Mouse (Mus musculus): ENCODE measurements around the gene Mcm9. TPM values are rescaled to one million over a fixed set of nuclear protein-coding genes. Genes with fewer than 3 reads are reported as not detected.
A peak's percentile ranks its signal among the peaks of the same experiment; 100 is the strongest.

Gene Mcm9
- polyA plus RNA-seq, 1 experiment from 2014 or later: 10.4 TPM

DNA sequence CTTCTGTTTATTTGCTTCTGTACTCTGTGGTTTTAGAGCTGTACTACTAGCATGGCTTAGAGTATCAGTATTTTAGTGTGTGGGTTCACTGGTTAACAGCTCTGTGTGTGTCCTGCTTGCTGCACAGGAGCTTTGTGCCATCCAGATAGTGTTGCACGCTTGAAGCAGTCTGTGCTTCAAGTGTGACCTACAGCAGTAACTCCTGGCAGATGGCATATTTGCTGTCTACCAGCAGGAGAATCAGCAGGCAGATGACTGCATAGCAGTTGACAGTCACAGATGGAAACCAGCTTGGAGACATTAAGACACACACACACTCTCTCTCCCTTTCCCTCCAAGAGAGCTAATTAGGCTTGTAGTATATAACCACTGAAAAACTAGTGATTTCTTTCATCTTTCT is 18.1 kb downstream of the Mcm9 start:
- H3K4me2 ChIP-seq: no peak overlapping the region
- H3K9ac ChIP-seq: no peak overlapping the region
- WGBS: 78% methylated on average over 1 of the region's 1 CpGs
- H3K36me3 ChIP-seq: peaks cover 69% of the 10 kb centered on the region
- H3K9me3 ChIP-seq: no peaks in the 10 kb centered on the region
- no peaks in the 10 kb centered on the region for H3K27me3 ChIP-seq (replicated peaks)
- no peak for ATAC-seq (ENCODE audit: extremely low read depth, insufficient number of reproducible peaks, low FRiP score, low TSS enrichment)
- H3K27ac ChIP-seq (replicated peaks): no peak overlapping the region
- no peak overlapping the region for H3K4me3 ChIP-seq
- H3K4me1 ChIP-seq: peaks cover 4% of the 10 kb centered on the region; the same call in 1 of the 2 replicates

- WGBS: 85% methylated on average over 2 of the region's 2 CpGs
- Histone ChIP-seq H3K27ac (replicated peaks) (no peak overlapping the region), H3K36me3 (peaks cover 75% of the 10 kb centered on the region)
Measured at GRCm38 (mm10) chr10:53608274-53608673, 22.0 kb downstream of the Mcm9 start.

DNA sequence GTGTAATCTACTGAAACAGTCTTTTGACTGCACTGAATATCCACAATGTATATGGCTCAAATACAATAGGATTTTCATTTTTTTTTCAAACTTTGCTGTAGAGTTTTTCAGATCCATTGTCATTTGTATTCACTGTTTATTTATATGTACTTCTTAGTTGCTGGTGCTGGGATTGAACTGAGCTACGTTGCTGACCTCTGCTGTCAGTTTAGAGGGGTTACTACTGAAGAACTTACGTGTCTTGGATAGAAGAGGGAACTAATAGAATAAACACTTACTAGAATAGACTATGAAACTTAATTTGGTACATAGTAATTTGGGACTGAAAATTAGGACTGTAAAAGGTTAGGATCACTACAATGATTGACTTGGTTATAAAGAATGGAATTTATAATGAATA is 24.9 kb downstream of the Mcm9 start:
- H3K4me2 ChIP-seq: no peak overlapping the region
- H3K27ac ChIP-seq (replicated peaks): no peak overlapping the region
- no peaks in the 10 kb centered on the region for H3K9me3 ChIP-seq
- ATAC-seq (ENCODE audit: extremely low read depth, insufficient number of reproducible peaks, low FRiP score, low TSS enrichment): no peak
- peaks cover 85% of the 10 kb centered on the region for H3K36me3 ChIP-seq
- no peak overlapping the region for H3K4me3 ChIP-seq
- no peak overlapping the region for H3K9ac ChIP-seq
- H3K27me3 ChIP-seq (replicated peaks): no peaks in the 10 kb centered on the region
- H3K4me1 ChIP-seq: peaks cover 9% of the 10 kb centered on the region
- WGBS: 73% methylated on average over 2 of the region's 2 CpGs

More at GRCm38 (mm10) chr10:53608274-53608673, 22.0 kb downstream of the Mcm9 start:
- Histone ChIP-seq H3K4me2 (no peak overlapping the region), H3K9me3 (no peaks in the 10 kb centered on the region), H3K9ac (no peak overlapping the region), H3K27me3 (replicated peaks) (no peaks in the 10 kb centered on the region), H3K4me3 (no peak overlapping the region), H3K4me1 (no peaks in the 10 kb centered on the region)
- ATAC-seq (ENCODE audit: extremely low read depth, insufficient number of reproducible peaks, low FRiP score, low TSS enrichment): no peak

GRCm38 (mm10) chr10:53598821-53599220 is 31.4 kb downstream of the Mcm9 start:
- H3K9ac ChIP-seq: 0 out of 2 replicates have a peak overlapping the region, but pooled peaks have one; percentile 1
- H3K27ac ChIP-seq (replicated peaks): no peak overlapping the region
- peaks cover 39% of the 10 kb centered on the region for H3K36me3 ChIP-seq
- H3K4me3 ChIP-seq: peak overlapping the region; percentile 95
- ATAC-seq (ENCODE audit: extremely low read depth, insufficient number of reproducible peaks, low FRiP score, low TSS enrichment): no peak
- peak overlapping the region; percentile 85 for H3K4me2 ChIP-seq
- WGBS: 50% methylated on average over 5 of the region's 5 CpGs
- H3K27me3 ChIP-seq (replicated peaks): no peaks in the 10 kb centered on the region
- H3K4me1 ChIP-seq: peaks cover 39% of the 10 kb centered on the region
- H3K9me3 ChIP-seq: no peaks in the 10 kb centered on the region

GRCm38 (mm10) chr10:53597121-53597881 is 32.9 kb downstream of the Mcm9 start:
- under 1% methylated on average over 65 of the region's 99 CpGs for WGBS
- peak; percentile 37; the same call in 1 of the 2 replicates for ATAC-seq (ENCODE audit: extremely low read depth, insufficient number of reproducible peaks, low FRiP score, low TSS enrichment)
- peak overlapping the region; percentile 85 for H3K4me2 ChIP-seq
- H3K27me3 ChIP-seq (replicated peaks): no peaks in the 10 kb centered on the region
- H3K4me3 ChIP-seq: peak overlapping the region; percentile 95
- peaks cover 39% of the 10 kb centered on the region for H3K4me1 ChIP-seq
- peak overlapping the region; percentile 99 for H3K27ac ChIP-seq (replicated peaks)
- peaks cover 24% of the 10 kb centered on the region for H3K36me3 ChIP-seq
- no peaks in the 10 kb centered on the region for H3K9me3 ChIP-seq
- H3K9ac ChIP-seq: peak overlapping the region; percentile 99

DNA sequence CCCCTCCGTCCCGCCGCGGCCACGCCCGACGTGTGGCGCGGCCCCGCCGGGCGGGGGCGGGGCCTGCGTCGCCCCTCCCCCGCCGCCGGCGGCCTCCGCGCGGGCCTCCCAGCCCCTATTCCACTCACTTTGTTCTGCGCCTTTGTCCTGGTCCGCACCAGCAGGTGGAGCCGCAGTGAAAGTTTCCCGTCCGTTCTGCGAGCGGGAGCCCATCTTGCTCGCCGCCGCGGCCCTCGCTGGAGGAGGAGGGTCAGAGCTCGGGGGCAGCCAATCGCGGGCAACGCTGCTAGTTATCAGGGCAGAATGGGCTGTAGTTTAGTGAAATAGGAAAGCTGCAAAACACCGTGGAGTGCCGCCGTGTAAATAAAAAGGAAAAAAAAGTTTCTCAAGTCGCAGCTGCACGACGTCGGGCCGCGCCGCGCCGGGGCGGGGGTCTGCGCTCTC is 33.5 kb downstream of the Mcm9 start, which contains the start of gene Asf1a:
TSS of gene Asf1a (plus strand) at position 81 of the 444 bp plus-strand sequence.
- Histone ChIP-seq H3K9ac (peak within 1 kb of the TSS; percentile 99), H3K4me1 (peaks cover 39% of the 10 kb centered on the region), H3K4me3 (peak within 1 kb of the TSS; percentile 95), H3K27me3 (replicated peaks) (no peaks in the 10 kb centered on the region), H3K4me2 (peak within 1 kb of the TSS; percentile 85), H3K9me3 (no peaks in the 10 kb centered on the region), H3K27ac (replicated peaks) (peak within 1 kb of the TSS; percentile 99), H3K36me3 (peaks cover 20% of the 10 kb centered on the region)
- peak; percentile 94 for ATAC-seq (ENCODE audit: extremely low read depth, insufficient number of reproducible peaks, low FRiP score, low TSS enrichment)
- under 1% methylated on average over 52 of the region's 52 CpGs for WGBS

- peaks cover 15% of the 10 kb centered on the region for H3K36me3 ChIP-seq
- peak overlapping the region; percentile 95 for H3K4me3 ChIP-seq
- H3K9me3 ChIP-seq: no peaks in the 10 kb centered on the region
- H3K9ac ChIP-seq: peak overlapping the region; percentile 88
- no peak for ATAC-seq (ENCODE audit: extremely low read depth, insufficient number of reproducible peaks, low FRiP score, low TSS enrichment)
- H3K27ac ChIP-seq (replicated peaks): peak overlapping the region; percentile 99
- H3K27me3 ChIP-seq (replicated peaks): no peaks in the 10 kb centered on the region
- peak overlapping the region; percentile 85 for H3K4me2 ChIP-seq
- 6% methylated on average over 27 of the region's 27 CpGs for WGBS
- H3K4me1 ChIP-seq: peaks cover 36% of the 10 kb centered on the region
Measured at GRCm38 (mm10) chr10:53595744-53596676, 34.2 kb downstream of the Mcm9 start.

DNA sequence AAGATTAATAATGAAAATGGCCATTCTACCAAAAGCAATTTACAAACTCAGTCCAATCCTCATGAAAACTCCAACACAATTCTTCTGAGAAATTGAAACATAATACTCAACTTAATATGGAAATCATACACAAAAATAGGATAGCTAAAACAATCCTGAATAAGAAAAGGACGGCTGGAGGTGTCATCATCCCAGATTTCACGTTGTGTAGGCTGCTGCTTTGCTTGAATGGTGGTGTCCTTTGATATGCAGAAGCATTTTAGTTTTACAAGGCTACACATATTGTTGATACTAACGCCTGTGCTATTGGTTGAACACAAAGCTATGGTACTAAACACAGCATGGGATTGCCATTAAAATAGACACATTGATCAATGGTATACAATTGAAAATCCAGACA is 44.5 kb downstream of the Mcm9 start:
- H3K4me2 ChIP-seq: no peak overlapping the region
- H3K27me3 ChIP-seq (replicated peaks): no peaks in the 10 kb centered on the region
- no peak for ATAC-seq (ENCODE audit: extremely low read depth, insufficient number of reproducible peaks, low FRiP score, low TSS enrichment)
- H3K9me3 ChIP-seq: no peaks in the 10 kb centered on the region
- no peak overlapping the region for H3K4me3 ChIP-seq
- H3K27ac ChIP-seq (replicated peaks): no peak overlapping the region
- 77% methylated on average over 3 of the region's 3 CpGs for WGBS
- no peak overlapping the region for H3K9ac ChIP-seq
- H3K36me3 ChIP-seq: no peaks in the 10 kb centered on the region
- peaks cover 4% of the 10 kb centered on the region for H3K4me1 ChIP-seq

GRCm38 (mm10) chr10:53581087-53581486 is 49.2 kb downstream of the Mcm9 start:
- Histone ChIP-seq H3K4me2 (peak overlapping the region; percentile 86), H3K36me3 (no peaks in the 10 kb centered on the region), H3K27me3 (replicated peaks) (no peaks in the 10 kb centered on the region), H3K9me3 (no peaks in the 10 kb centered on the region), H3K27ac (replicated peaks) (no peak overlapping the region), H3K4me1 (peaks cover 9% of the 10 kb centered on the region), H3K9ac (peak overlapping the region; percentile 79), H3K4me3 (peak overlapping the region; percentile 57)
- WGBS: 16% methylated on average over 9 of the region's 12 CpGs
- no peak for ATAC-seq (ENCODE audit: extremely low read depth, insufficient number of reproducible peaks, low FRiP score, low TSS enrichment)

GRCm38 (mm10) chr10:53580621-53581081 is 49.6 kb downstream of the Mcm9 start:
- peak overlapping the region; percentile 79 for H3K9ac ChIP-seq
- peak overlapping the region; percentile 57 for H3K4me3 ChIP-seq
- peaks cover 9% of the 10 kb centered on the region for H3K4me1 ChIP-seq
- H3K4me2 ChIP-seq: peak overlapping the region; percentile 86
- H3K9me3 ChIP-seq: no peaks in the 10 kb centered on the region
- no peaks in the 10 kb centered on the region for H3K36me3 ChIP-seq
- peak overlapping the region; percentile 44 for H3K27ac ChIP-seq (replicated peaks)
- ATAC-seq (ENCODE audit: extremely low read depth, insufficient number of reproducible peaks, low FRiP score, low TSS enrichment): peak; percentile 72; the same call in 1 of the 2 replicates
- 1% methylated on average over 14 of the region's 14 CpGs for WGBS
- H3K27me3 ChIP-seq (replicated peaks): no peaks in the 10 kb centered on the region

- no peaks in the 10 kb centered on the region for H3K36me3 ChIP-seq
- peak overlapping the region; percentile 79 for H3K9ac ChIP-seq
- H3K4me1 ChIP-seq: peaks cover 9% of the 10 kb centered on the region
- ATAC-seq (ENCODE audit: extremely low read depth, insufficient number of reproducible peaks, low FRiP score, low TSS enrichment): no peak
- H3K27me3 ChIP-seq (replicated peaks): no peaks in the 10 kb centered on the region
- H3K4me3 ChIP-seq: peak overlapping the region; percentile 57
- 22% methylated on average over 7 of the region's 7 CpGs for WGBS
- H3K27ac ChIP-seq (replicated peaks): peak overlapping the region; percentile 43
- H3K4me2 ChIP-seq: peak overlapping the region; percentile 86
- H3K9me3 ChIP-seq: no peaks in the 10 kb centered on the region
Measured at GRCm38 (mm10) chr10:53580137-53580536, 50.1 kb downstream of the Mcm9 start.

Measured in heart, embryonic 13.5 days (tissue).